Mouse (Mus musculus) small intestine, adult 2 months (tissue): Measurements from ENCODE around the gene E130308A19Rik. TPM values are rescaled to one million over a fixed set of nuclear protein-coding genes. Genes with fewer than 3 reads are reported as not detected.

Experiments used
- H3K27ac ChIP-seq: fragments of 200-500 bp; 2 replicates; pipeline ENCODE4 v1.5.1; 2012; ENCODE audit warnings: low read depth, low read length, control low read depth, inconsistent platforms; ENCODE audit not compliant: insufficient read depth
- H3K27me3 ChIP-seq: fragments of 200-500 bp; 2 replicates; pipeline ENCODE4 v1.6.1; 2012; ENCODE audit warnings: mild to moderate bottlenecking, moderate library complexity, low read length, inconsistent platforms; ENCODE audit not compliant: control insufficient read depth, insufficient read depth
- H3K36me3 ChIP-seq: fragments of 200-500 bp; 2 replicates; pipeline ENCODE4 v1.6.1; 2012; ENCODE audit warnings: mild to moderate bottlenecking, low read length, control low read depth, inconsistent platforms; ENCODE audit not compliant: control insufficient read depth, insufficient read depth
- H3K4me1 ChIP-seq: fragments of 200-500 bp; 2 replicates; pipeline ENCODE4 v1.6.1; 2012; ENCODE audit warnings: low read length, inconsistent platforms, mixed read lengths; ENCODE audit not compliant: control insufficient read depth, insufficient read depth, insufficient read length
- H3K4me3 ChIP-seq: fragments of 200-500 bp; 2 replicates; pipeline ENCODE4 v1.5.1; 2012; ENCODE audit warnings: low read depth, mild to moderate bottlenecking, control low read depth, inconsistent platforms, low read length, moderate library complexity
- CTCF ChIP-seq: fragments of 200-500 bp; IDR thresholded peaks from 2 replicates; pipeline ENCODE4 v1.5.1; 2012; ENCODE audit warnings: low read depth, mild to moderate bottlenecking, control low read depth, inconsistent platforms, low read length, moderate library complexity, mixed read lengths; ENCODE audit not compliant: insufficient replicate concordance, insufficient read length; ENCODE audit errors: extremely low read depth
- POLR2A ChIP-seq: fragments of 200-500 bp; IDR thresholded peaks from 2 replicates; pipeline ENCODE4 v1.6.1; 2012; ENCODE audit warnings: low read depth, mild to moderate bottlenecking, control low read depth, inconsistent platforms, low read length, moderate library complexity
- WGBS: fragments of 180-500 bp; shearing (Covaris S2); methylation state at CpG from one replicate; pipeline ENCODE4 v1.1.7; 2018; 5-methylcytosine and 5-hydroxymethylcytosine counted together
- polyA plus RNA-seq: library from polyadenylated mRNA; depleted of rRNA; stranded (reverse); fragments of >200 nt; gene quantifications from 2 replicates; pipeline ENCODE4 v1.2.3, GENCODE M21; 2012

The E130308A19Rik gene
- polyA plus RNA-seq, 1 experiment: 4.3 TPM

DNA sequence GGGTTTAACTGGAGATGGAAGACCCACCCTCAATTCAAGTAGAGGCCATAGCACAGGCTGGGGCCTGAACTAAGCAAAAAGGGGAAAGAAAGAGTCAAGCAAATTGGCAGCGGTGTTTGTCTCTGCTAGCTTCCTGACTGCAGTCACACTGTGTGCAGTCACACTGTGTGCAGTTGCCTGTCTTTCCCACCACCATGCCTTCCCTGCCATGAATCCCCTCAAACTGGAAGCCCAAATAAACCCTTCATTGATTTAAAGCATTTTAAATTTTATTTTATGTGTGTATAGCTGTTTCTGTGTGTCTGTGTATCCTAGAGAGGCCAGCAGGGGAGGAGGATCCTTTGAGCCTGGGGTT is 38.2 kb upstream of the E130308A19Rik start:
- H3K27ac ChIP-seq: no peak overlapping the region
- no peaks in the 10 kb centered on the region for H3K27me3 ChIP-seq
- no peaks in the 10 kb centered on the region for H3K4me1 ChIP-seq
- no peak for TF ChIP-seq CTCF
- TF ChIP-seq POLR2A: no peak
- 96% methylated on average over 1 of the region's 1 CpGs for WGBS
- no peak overlapping the region for H3K4me3 ChIP-seq
- no peaks in the 10 kb centered on the region for H3K36me3 ChIP-seq

GRCm38 (mm10) chr4:59594614-59595013 is 31.4 kb upstream of the E130308A19Rik start:
- Histone ChIP-seq H3K36me3 (peaks cover 11% of the 10 kb centered on the region), H3K4me1 (no peaks in the 10 kb centered on the region), H3K27ac (no peak overlapping the region), H3K4me3 (no peak overlapping the region), H3K27me3 (no peaks in the 10 kb centered on the region)
- TF ChIP-seq POLR2A (no peak), CTCF (no peak)
- WGBS: 66% methylated on average over 2 of the region's 2 CpGs

GRCm38 (mm10) chr4:59596556-59596955 is 29.5 kb upstream of the E130308A19Rik start:
- no peaks in the 10 kb centered on the region for H3K4me1 ChIP-seq
- H3K36me3 ChIP-seq: peaks cover 11% of the 10 kb centered on the region
- TF ChIP-seq POLR2A: no peak
- WGBS: 80% methylated on average over 2 of the region's 2 CpGs
- no peak overlapping the region; the same call in 1 of the 2 replicates for H3K27ac ChIP-seq
- no peak overlapping the region for H3K4me3 ChIP-seq
- no peaks in the 10 kb centered on the region for H3K27me3 ChIP-seq

- no peaks in the 10 kb centered on the region for H3K4me1 ChIP-seq
- WGBS: 90% methylated on average over 4 of the region's 4 CpGs
- TF ChIP-seq CTCF: no peak
- no peak for TF ChIP-seq POLR2A
- no peak overlapping the region for H3K4me3 ChIP-seq
- peaks cover 7% of the 10 kb centered on the region for H3K36me3 ChIP-seq
- H3K27ac ChIP-seq: no peak overlapping the region
- H3K27me3 ChIP-seq: no peaks in the 10 kb centered on the region
These were observed 23.3 kb upstream of the E130308A19Rik start for GRCm38 (mm10) chr4:59602704-59603103.

DNA sequence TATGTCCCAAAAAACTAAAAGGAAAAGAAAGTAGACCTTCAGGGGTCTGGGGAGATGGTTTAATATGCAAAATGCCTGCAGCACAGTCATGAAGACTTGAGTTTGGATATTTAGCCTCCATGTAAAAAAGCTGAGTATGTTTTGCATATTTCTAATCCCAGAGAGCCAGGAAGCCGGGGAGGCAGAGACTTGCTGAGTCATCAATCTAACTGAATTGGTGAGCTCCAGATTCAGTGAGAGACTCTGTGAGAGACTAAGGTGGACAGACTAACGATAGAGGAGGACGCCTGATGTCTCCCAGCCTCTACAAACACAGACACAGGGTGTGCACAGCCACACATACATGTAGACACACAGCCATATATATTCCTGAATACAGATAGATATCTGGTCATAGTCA is 21.1 kb upstream of the E130308A19Rik start:
- Histone ChIP-seq H3K36me3 (peaks cover 2% of the 10 kb centered on the region), H3K27me3 (no peaks in the 10 kb centered on the region), H3K4me3 (no peak overlapping the region), H3K27ac (no peak overlapping the region), H3K4me1 (no peaks in the 10 kb centered on the region)
- TF ChIP-seq POLR2A: no peak
- no peak for TF ChIP-seq CTCF
- WGBS: 86% methylated on average over 3 of the region's 3 CpGs

GRCm38 (mm10) chr4:59605501-59605900 is 20.5 kb upstream of the E130308A19Rik start:
- TF ChIP-seq POLR2A (no peak), CTCF (no peak)
- H3K36me3 ChIP-seq: peaks cover 2% of the 10 kb centered on the region
- WGBS: over 99% methylated on average over 3 of the region's 3 CpGs
- H3K4me3 ChIP-seq: no peak overlapping the region
- no peaks in the 10 kb centered on the region for H3K4me1 ChIP-seq
- no peak overlapping the region for H3K27ac ChIP-seq
- no peaks in the 10 kb centered on the region for H3K27me3 ChIP-seq

- 79% methylated on average over 3 of the region's 3 CpGs for WGBS
- Histone ChIP-seq H3K27me3 (no peaks in the 10 kb centered on the region), H3K4me1 (no peaks in the 10 kb centered on the region), H3K36me3 (no peaks in the 10 kb centered on the region), H3K4me3 (no peak overlapping the region), H3K27ac (no peak overlapping the region)
- TF ChIP-seq POLR2A (no peak), CTCF (no peak)
These were observed 15.6 kb upstream of the E130308A19Rik start for GRCm38 (mm10) chr4:59610411-59610810.

DNA sequence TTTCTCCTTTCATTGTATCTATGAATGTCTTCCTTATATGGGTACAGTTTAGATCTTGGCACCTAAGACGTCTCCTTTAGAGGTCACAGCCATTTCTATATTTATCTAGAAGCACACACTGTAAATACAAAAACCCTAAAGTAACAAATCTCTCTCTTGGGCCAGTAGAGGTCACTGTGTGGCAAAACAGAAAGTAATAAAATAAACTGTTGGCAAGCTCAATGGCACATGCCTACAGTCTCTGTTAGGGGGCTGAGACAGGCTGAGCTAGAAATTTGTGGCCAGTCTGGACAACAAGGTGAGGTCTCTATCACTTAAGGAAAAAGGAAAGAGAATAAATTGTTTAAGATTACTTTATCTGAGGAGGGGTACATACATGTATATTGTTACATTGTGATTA is 11.0 kb upstream of the E130308A19Rik start:
- Histone ChIP-seq H3K27ac (no peak overlapping the region), H3K4me1 (no peaks in the 10 kb centered on the region), H3K27me3 (no peaks in the 10 kb centered on the region), H3K4me3 (no peak overlapping the region), H3K36me3 (0 out of 2 replicates have a peak, but pooled peaks cover 4% of the 10 kb centered on the region)
- WGBS: 4% methylated on average over 1 of the region's 1 CpGs
- TF ChIP-seq POLR2A (no peak), CTCF (no peak)
